Mouse (Mus musculus) naive thymus-derived CD4-positive, alpha-beta T cell, adult 2 months (primary cell): Measurements from ENCODE around the gene Gm20388.

ENCODE experiments used
- DNase-seq: peaks from one replicate; pipeline ENCODE4 v3.0.0-alpha.2; 2011; ENCODE audit warnings: low read depth

Gm20388 gene

GRCm38 (mm10) chr8:121951656-121952009, 2041.0 kb downstream of the Gm20388 start:
- DNase-seq: no peak

DNA sequence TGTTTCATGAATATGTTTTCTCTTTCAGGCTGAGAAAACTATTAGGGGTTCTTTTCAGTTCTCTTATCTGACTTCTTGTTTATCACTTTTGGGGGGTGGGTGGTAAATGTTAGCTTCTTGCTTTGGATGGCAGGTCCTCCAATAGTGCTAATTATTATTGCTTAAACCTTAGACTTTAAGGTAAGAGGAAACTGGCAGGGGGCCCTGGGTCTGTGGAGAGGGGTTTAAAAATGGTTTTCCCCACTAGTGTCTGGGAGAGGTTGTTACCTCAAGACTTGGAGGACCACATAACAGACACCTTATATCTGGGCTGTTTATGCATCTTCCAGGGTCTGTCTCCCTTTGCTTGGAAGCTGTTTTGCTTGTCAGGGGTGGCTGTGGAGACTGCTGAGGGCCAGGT, 2041.5 kb downstream of the Gm20388 start:
- DNase-seq: no peak

DNA sequence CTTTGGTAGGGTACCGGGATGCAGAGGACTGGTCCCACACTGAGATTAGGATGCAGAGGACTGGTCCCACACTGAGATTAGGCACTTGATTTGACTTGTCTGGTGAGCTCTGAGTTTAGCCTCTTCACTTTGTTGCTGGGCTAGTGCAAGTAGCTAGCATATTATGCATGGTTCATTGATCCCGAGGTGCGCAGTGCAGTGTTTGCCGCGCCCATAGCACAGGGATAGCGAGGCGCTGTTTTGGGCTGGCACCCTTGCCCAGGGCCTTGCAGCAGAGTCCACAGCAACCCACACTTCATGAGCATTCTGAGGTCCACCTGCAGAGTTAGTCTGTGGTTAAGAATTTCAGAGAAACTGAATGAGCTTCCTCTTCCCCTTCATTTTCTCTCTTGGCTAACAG, 2042.2 kb downstream of the Gm20388 start:
- no peak for DNase-seq

- DNase-seq: no peak
Measured at GRCm38 (mm10) chr8:121953821-121954545, 2043.3 kb downstream of the Gm20388 start.

GRCm38 (mm10) chr8:121954981-121955555, 2044.4 kb downstream of the Gm20388 start:
- no peak for DNase-seq

DNA sequence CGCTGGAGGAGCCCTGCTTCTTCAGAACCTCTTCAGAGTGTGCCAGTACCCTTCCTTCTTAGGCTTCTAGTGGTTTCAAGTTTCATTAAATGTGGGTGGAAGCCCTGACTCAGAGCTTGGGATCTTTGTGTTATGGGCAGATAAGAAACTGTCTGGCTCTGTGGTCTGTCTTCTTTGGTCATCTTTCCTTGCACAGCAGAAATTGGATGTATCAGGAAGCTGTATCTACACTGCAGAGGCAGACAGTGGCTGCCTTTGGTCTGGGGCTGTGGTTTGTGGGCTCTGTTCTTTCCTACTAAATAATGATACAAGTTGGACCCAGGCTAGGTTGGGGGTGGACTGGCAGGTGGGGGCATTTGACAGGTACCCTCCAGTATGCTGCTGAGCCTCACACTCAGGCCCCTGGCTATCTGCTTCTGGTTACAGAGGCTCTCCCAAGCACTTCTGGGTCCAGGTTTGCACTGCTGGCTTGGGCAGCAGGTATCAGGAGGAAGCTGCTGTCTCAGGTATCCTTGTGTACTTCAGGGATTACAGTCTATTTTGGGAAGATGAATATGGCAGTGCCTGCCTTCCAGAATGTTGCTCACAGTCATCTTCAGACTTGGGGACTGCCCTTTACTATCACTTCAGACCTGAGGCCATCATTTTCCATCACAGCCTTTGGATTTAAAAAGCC, 2045.3 kb downstream of the Gm20388 start:
- no peak for DNase-seq

DNA sequence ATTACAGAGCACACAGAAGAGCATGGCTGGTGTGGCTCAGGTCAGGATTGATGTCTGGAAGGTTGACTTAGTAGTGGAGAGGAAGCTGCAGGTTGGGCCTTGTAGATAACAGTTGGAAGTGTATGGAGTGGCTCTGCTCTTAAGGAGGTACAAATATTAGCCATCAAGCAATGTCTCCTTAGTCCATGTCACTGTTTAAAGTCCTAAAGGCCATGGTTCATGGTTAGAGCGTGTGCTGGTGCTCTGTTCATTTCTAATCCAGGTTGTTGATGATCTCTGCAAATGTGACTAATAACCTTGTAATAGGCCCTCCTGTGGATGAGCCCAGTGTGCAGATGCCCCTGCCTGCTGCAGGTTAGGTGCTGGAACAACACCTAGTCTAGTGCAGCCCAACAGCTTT, 2047.8 kb downstream of the Gm20388 start:
- DNase-seq: no peak

DNA sequence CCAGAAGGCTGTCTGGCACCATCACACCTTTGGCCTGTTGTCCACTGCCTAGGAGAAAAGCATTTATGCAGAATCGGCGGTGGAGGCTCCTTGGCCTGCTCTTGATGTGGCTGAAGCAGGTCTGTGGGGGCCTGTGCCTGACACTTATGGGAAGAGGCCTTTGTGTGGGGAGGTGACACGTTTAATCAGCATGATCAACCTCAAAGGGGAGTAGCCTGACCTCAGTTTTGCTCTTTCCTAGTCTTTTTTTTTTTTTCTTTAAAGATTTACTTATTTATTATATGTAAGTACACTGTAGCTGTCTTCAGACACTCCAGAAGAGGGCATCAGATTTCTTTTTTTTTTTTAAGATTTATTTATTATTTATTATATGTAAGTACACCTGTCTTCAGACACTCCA, 2052.3 kb downstream of the Gm20388 start:
- DNase-seq: no peak

DNA sequence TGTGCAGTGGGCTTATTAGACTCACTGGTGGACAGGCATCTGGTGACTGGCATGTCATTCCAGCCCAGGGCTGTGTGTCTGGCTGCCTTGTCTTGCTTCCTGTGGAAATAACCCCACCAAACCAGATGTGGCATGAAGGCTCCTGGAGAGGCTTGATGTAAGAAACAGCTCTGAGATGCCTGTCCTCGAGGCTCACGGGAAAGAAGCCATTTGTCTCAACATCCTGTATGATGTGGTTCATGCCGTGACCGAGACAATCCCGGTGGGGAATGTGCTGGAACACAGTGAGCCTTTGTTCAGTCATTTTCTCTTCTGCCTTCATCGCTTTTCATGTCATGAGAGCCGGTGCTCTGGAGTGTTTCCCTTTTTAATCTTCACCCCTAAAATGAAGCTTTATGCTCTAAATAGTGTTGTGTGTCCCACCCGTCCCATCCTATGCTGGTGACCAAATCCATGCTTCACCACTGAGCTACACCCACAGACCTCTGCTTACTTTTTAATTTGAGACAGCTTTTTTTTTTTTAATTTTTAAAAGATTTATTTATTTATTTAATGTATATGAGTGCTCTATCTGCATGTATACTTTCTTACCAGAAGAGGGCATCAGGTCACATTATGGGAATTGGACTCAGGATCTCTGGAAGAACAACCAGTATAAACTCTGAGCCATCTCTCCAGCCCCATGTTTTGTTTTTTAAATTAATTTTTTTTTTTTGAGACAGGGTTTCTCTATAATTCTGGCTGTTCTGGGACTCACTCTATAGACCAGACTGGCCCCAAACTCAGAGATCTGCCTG, 2054.3 kb downstream of the Gm20388 start:
- peak; percentile 20 for DNase-seq

GRCm38 (mm10) chr8:121966110-121966509, 2055.5 kb downstream of the Gm20388 start:
- no peak for DNase-seq

DNA sequence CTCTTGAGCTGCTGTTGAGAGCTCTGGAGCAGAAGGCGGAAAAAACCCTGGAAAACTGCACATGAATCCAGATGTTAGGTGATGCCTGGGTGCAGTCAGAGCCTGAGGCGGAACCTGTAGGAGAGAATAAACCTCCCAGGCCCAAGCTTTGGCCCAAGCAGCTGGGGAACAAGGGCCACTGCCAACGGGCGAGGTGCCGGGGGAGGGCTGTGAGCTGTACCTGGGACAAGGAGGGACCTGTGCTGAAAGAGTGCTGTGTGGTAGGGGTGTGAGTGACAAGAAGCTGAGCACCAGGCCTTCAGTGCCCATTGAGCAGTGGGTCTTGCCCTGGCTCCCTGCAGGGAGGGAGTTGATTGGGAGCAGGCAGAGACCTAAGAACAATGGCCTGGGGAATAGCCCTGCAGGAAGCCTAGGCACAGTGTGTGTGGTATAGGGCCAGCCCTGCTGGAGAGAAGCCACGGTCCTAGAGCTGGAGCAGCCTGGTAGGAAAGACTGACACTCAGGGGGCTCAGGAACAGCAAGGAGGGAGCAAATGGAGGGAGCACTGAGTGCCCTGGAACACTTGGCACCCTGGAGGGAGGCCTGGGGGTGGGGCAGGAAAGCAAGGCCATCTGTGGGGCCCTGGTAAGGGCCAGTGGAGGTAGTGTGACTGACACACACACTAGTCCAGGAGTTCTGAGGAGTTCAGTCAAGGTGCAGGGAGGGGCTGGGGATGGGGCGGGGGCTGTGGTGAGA, 2056.2 kb downstream of the Gm20388 start:
- no peak for DNase-seq

DNA sequence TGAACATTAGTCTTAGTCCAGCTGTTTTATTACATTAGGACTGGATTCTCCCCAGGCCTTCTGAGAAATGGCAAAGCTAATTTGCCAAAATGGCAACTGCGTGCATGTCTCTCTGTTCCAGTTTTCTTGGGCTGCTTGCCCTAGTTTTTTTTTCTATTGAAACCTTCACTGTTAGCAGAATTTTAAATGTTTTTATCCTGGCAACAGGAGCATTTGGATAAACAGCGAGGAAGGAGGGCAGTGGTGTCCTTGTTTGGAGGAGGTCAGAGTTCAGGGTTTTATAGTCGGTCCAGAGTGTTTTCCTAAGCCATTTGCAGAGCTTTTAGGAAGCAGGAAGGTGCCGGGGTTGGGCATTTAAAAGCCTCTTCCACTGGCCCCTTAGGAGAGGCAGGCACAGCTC, 2057.3 kb downstream of the Gm20388 start:
- DNase-seq: no peak

DNA sequence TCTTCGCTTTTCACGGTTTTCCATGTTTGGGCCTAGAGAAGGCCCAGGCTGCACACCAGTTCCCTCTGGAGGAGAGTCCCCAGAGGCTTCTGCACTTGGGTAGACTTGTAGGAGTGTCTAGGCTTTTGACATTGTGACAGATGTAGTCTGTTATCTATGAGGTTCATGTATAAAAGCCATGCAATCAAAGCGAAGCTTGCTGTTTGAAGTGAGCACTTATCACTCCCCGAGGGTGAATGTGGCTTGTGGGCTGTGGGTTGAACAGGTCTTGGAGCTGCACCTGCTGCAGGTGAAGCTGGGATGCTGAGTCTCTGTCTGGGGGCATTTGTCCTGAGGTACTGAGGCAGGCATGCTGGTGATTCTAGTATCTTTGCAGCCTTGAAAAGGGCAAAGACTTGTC, 2057.9 kb downstream of the Gm20388 start:
- DNase-seq: no peak

- DNase-seq: no peak
Measured at GRCm38 (mm10) chr8:121970225-121970624, 2059.6 kb downstream of the Gm20388 start.

DNA sequence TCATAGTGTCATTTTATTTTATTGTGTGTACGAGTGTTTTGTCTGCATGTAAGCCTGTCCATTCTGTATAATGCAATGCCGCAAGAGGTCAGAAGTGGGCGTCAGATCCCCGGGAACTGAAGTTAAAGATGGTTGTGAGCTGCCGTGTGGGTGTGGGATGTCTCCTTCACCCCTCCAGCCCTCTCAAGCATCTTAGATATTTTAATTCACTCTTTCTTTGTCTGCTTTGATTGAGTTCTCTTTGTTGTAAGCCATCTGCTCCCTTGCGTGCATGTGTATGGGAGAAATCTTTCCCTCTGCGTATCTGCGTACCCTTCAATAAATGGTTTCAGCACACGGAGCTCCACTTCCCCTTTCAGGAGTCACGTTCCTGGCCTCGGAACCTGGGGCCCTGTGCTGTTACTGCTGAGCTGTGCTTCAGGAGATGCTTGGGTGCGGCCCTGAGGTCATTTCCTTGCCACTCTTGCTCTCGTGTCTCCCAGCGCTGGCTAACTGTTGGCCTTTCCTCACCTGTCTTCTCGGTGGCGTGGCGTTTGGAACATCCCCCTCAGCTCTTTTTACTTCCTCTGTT, 2060.9 kb downstream of the Gm20388 start:
- no peak for DNase-seq

DNA sequence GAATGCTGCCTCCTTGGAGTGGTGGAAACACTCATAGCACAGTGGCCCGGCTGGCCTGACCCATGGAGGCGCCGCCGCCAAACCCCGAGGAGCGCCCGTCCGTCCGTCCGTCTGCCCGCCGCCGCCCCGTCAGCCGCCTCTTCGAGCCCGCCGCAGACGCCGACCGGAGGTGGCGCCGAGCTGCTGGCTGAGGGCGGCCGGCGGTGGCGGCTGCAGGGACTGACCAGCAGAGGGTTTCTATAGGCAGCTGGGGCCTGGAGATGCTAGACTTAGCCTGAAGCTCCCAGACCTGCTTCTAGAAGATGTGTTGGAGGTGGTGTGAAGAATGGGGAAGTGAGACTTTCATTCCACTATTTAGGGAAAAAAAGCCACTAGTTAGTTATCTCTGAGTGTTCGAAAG, 2063.3 kb downstream of the Gm20388 start:
- no peak for DNase-seq

DNA sequence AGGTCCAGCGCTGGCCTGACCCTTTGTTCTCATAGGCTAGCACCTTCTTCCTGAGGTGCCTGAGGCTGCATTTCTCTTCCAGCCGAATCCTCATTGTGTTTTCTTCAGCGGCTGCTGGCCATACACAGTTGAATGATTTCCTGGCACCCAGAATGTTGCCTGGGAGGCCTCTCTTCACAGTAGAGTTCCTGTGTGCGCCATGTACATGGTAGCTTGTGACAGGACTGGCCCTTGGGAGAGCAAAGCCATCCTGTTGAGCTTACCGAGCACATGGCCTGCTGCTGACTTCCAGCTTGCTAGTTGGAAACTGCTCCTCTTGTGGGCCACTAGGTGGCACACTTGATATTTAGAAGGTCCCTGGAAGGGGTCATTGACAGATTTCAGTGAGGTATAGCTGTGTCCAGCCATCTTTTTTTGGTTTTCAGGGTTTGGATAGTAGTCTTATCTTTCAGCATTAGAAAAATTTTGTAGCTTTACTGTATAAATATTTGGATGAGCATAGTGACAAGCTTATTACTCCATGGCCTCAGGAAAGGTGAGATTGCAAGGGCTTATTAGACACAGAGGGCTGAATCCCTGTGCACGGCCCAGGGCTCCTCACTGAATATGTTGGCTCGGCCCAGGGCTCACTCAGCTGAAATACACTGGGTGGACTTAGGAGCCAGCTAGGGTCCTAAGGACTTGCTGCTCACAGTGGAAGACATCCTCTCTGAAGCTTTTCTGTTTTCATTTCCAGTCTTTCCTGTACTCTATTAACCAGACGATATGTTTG, 2067.4 kb downstream of the Gm20388 start:
- peak; percentile 39 for DNase-seq

- DNase-seq: no peak
Measured at GRCm38 (mm10) chr8:121978670-121979069, 2068.0 kb downstream of the Gm20388 start.

GRCm38 (mm10) chr8:121980792-121981519, 2070.3 kb downstream of the Gm20388 start:
- DNase-seq: no peak

DNA sequence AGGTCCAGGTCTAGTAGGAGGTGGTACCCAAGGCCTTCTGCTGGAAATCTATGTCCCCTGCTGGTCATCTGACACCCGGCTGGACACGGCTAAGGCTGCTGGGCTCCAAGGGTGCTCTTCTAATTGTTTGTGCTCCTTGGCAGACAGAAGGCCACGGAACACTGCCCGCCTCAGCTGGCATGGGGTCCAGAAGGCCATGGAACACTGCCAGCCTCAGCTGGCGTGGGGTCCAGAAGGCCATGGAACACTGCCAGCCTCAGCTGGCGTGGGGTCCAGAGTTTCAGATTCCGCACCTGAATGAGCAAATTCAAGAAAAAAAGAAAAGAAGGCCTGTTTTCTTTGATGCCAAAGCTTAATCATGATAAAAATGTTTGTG, 2070.9 kb downstream of the Gm20388 start:
- no peak for DNase-seq
